Mouse (Mus musculus) liver, embryonic 14.5 days (tissue): ENCODE measurements around the gene Acer1.

ENCODE experiments used
- CTCF ChIP-seq: IDR thresholded peaks from 2 replicates; pipeline ENCODE4 v1.5.1; 2016; ENCODE audit warnings: antibody characterized with exemption, low read depth, control low read depth
- EP300 ChIP-seq: IDR thresholded peaks from 2 replicates; pipeline ENCODE4 v1.6.1; 2016; ENCODE audit warnings: antibody characterized with exemption, low read depth

- no peak; the same call in 1 of the 2 replicates for TF ChIP-seq CTCF
- TF ChIP-seq EP300: no peak
Observed at GRCm38 (mm10) chr17:56930026-56930425, 51.9 kb downstream of the Acer1 start.
